Mouse (Mus musculus) intestine, postnatal 0 days (tissue): ENCODE measurements around the gene Grid1. TPM values are rescaled to one million over a fixed set of nuclear protein-coding genes. Genes with fewer than 3 reads are reported as not detected.

Experiments used
- ATAC-seq: fragments of 200-750 bp; cut with Nextera tagmentation; 2 replicates; pipeline ENCODE4 v1.8.0; 2017; ENCODE audit warnings: mild to moderate bottlenecking, moderate TSS enrichment, moderate library complexity
- H3K27ac ChIP-seq: fragments of 300-500 bp; sonication (generic); 2 replicates; pipeline ENCODE4 v1.5.1; 2014; ENCODE audit warnings: mild to moderate bottlenecking, low read depth, low read length, moderate library complexity
- H3K27me3 ChIP-seq: fragments of 300-500 bp; sonication (generic); replicated peaks from 2 replicates; pipeline ENCODE4 v1.6.1; 2014; ENCODE audit warnings: low read length, mixed read lengths; ENCODE audit not compliant: control insufficient read depth, insufficient read depth
- H3K36me3 ChIP-seq: fragments of 300-500 bp; sonication (generic); 2 replicates; pipeline ENCODE4 v1.6.1; 2014; ENCODE audit warnings: mild to moderate bottlenecking, moderate library complexity; ENCODE audit not compliant: control insufficient read depth, insufficient read depth
- H3K4me1 ChIP-seq: fragments of 300-500 bp; sonication (generic); replicated peaks from 2 replicates; pipeline ENCODE4 v1.6.1; 2014; ENCODE audit warnings: antibody characterized with exemption, low read length, mixed read lengths; ENCODE audit not compliant: control insufficient read depth, insufficient read depth
- H3K4me2 ChIP-seq: fragments of 300-500 bp; sonication (generic); replicated peaks from 2 replicates; pipeline ENCODE4 v1.6.1; 2014; ENCODE audit warnings: low read depth, mild to moderate bottlenecking, moderate library complexity
- H3K4me3 ChIP-seq: fragments of 300-500 bp; sonication (generic); 2 replicates; pipeline ENCODE4 v1.5.1; 2014; ENCODE audit warnings: low read depth, low read length
- H3K9ac ChIP-seq: fragments of 300-500 bp; sonication (generic); 2 replicates; pipeline ENCODE4 v1.6.1; 2014; ENCODE audit warnings: mild to moderate bottlenecking, low read depth, low read length
- H3K9me3 ChIP-seq: fragments of 300-500 bp; sonication (generic); 2 replicates; pipeline ENCODE4 v1.6.1; 2016; ENCODE audit warnings: mixed run types; ENCODE audit not compliant: control insufficient read depth
- CTCF ChIP-seq: sonication (generic); IDR thresholded peaks from 2 replicates; pipeline ENCODE4 v1.5.1; 2016; ENCODE audit warnings: low read depth, mild to moderate bottlenecking, control low read depth, antibody characterized with exemption, moderate library complexity
- WGBS: fragments of 180-500 bp; shearing (Covaris S2); extraction: QIAGEN DNeasy Blood & Tissue Kit; methylation state at CpG from one replicate; pipeline ENCODE4 v1.1.7; 2014; 5-methylcytosine and 5-hydroxymethylcytosine counted together
- polyA plus RNA-seq: library from polyadenylated mRNA; unstranded; fragments of >200 nt; fragmentation: Nextera tagmentation; extraction: Ambion mirVana; gene quantifications from 2 replicates; pipeline ENCODE4 v1.2.1, GENCODE M21; 2015

Grid1 gene
- polyA plus RNA-seq, 1 experiment from 2014 or later: 0.12 TPM

DNA sequence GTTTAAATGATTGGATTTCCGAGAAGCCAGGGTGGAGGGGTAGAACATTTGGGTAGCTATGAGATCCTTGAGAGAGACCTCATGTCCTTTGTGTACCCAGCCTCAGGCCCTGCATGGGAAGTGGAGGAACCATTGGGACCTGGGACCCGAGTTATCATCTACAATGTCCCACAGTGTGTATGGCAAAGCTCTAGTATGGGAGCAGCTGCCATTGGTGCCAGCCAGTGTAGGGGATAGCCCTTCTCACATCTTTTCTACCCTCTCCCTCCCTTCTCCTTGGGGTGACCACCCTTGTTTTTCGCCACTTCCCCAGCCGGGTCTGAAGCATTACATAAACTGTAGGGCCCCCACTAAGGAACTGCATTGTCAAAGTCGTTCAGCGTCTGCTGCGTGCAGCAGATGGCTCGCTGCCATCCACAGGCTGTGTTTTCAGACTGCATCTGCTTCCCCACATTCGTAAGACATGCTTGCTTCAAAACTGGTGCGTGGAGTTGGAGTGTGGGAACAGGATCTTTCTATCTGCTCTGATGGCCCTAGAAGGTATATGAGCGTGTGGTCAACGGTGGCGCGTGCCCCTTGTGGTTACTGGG is 124.6 kb downstream of the Grid1 start:
- TF ChIP-seq CTCF: no peak
- H3K4me1 ChIP-seq: no peaks in the 10 kb centered on the region
- ATAC-seq: no peak
- H3K9me3 ChIP-seq: no peaks in the 10 kb centered on the region
- WGBS: 86% methylated on average over 14 of the region's 14 CpGs
- no peak overlapping the region for H3K27ac ChIP-seq
- H3K4me2 ChIP-seq: no peak overlapping the region
- H3K4me3 ChIP-seq: no peak overlapping the region
- no peaks in the 10 kb centered on the region for H3K36me3 ChIP-seq
- no peaks in the 10 kb centered on the region for H3K27me3 ChIP-seq
- H3K9ac ChIP-seq: no peak overlapping the region

DNA sequence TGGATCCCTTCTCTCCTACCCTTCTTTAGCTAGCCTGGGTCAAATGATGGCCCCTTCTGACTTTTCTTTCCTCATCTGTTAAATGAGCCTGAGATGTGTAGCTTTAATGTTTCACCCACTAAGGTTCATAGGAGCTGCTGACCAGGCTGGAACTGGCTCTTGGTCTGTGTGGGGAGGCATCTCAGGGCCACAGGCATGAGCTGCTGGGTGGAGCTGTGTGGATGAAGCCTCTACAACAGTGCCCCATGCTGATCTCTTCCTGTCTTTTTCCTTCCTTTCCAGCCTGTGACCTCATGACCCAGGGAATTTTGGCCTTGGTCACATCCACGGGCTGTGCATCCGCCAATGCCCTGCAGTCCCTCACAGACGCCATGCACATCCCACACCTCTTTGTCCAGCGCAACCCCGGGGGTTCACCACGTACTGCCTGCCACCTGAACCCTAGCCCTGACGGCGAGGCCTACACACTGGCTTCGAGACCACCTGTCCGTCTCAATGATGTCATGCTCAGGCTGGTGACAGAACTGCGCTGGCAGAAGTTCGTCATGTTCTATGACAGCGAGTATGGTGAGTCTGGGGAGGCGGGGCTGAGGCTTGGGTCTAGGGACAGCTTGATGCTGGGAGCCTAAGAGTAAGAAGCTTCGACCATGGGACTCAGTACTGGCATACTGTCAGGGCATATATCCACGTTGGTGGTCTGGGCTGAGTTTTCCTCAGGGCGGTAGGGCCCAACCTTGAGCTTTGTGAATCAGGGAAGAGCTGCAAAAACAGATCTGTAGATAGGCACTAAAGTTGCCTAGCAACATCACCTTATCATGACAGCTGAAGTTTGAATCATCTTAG is 125.8 kb downstream of the Grid1 start:
- ATAC-seq: no peak
- Histone ChIP-seq H3K27me3 (no peaks in the 10 kb centered on the region), H3K9ac (no peak overlapping the region), H3K4me3 (no peak overlapping the region), H3K4me1 (no peaks in the 10 kb centered on the region), H3K36me3 (no peaks in the 10 kb centered on the region), H3K27ac (no peak overlapping the region), H3K9me3 (no peaks in the 10 kb centered on the region), H3K4me2 (no peak overlapping the region)
- WGBS: 86% methylated on average over 17 of the region's 17 CpGs
- no peak for TF ChIP-seq CTCF

DNA sequence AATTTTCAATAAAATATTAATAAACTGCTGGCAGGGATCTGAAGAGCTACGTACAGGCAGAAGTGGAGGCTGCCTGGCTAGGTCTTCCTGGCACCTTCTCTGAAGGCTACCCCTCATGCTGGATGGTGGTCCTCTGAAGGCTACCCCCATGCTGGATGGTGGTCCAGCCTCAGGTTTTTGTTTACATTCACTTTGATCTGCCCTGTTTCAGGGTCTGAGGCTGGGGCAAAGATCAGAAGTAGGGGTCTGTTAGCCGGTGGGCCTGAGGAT is 126.3 kb downstream of the Grid1 start:
- H3K4me3 ChIP-seq: no peak overlapping the region
- H3K36me3 ChIP-seq: no peaks in the 10 kb centered on the region
- no peaks in the 10 kb centered on the region for H3K9me3 ChIP-seq
- 81% methylated on average over 2 of the region's 2 CpGs for WGBS
- H3K27ac ChIP-seq: no peak overlapping the region
- H3K4me1 ChIP-seq: no peaks in the 10 kb centered on the region
- H3K9ac ChIP-seq: no peak overlapping the region
- H3K27me3 ChIP-seq: no peaks in the 10 kb centered on the region
- no peak for ATAC-seq
- no peak overlapping the region for H3K4me2 ChIP-seq
- no peak for TF ChIP-seq CTCF

DNA sequence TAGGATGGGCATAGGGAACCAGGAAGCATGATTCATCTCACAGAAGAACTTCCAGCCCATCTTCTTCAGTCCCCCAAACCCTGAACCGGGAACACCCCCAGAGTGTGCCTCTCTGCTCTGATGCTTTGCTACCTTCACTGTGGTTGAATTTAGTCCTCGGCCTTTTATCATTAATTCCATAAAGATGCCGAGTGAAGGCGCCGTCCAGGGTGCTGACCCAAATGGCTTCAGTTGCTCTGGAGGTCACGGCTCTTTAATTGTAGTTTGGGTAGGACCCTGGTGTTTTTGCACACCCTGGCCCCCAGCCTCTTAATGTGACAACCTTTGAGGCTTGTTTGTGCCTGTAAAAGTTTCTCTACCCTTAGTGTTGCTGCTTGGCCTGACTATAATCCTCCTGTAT is 128.3 kb downstream of the Grid1 start:
- WGBS: 69% methylated on average over 6 of the region's 6 CpGs
- Histone ChIP-seq H3K4me3 (no peak overlapping the region), H3K9ac (no peak overlapping the region), H3K36me3 (no peaks in the 10 kb centered on the region), H3K4me1 (no peaks in the 10 kb centered on the region), H3K27me3 (no peaks in the 10 kb centered on the region), H3K9me3 (no peaks in the 10 kb centered on the region), H3K4me2 (no peak overlapping the region), H3K27ac (no peak overlapping the region)
- ATAC-seq: no peak
- no peak for TF ChIP-seq CTCF

DNA sequence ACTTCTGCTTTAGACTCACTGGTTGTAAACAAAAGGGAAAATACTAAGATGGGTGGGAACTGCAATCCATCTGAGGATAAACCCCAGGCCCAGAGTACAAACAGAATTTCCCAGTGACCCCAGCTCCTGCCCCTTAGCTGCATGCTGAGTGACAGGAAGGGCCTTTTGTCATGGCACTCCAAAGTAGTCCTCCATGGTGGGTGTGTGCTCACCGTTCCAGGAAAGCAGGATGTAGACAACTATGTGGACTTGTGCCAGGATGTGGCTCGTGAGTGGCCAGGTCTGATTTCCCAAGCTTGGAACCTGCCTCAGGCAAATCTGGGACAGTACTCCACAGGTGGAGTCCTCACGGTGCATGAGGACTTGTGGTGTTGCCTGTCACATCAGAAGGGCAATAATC is 132.4 kb downstream of the Grid1 start:
- H3K27me3 ChIP-seq: no peaks in the 10 kb centered on the region
- H3K27ac ChIP-seq: no peak overlapping the region
- H3K4me3 ChIP-seq: no peak overlapping the region
- H3K9me3 ChIP-seq: no peaks in the 10 kb centered on the region
- no peak for ATAC-seq
- no peaks in the 10 kb centered on the region for H3K36me3 ChIP-seq
- 61% methylated on average over 3 of the region's 3 CpGs for WGBS
- no peak overlapping the region for H3K9ac ChIP-seq
- no peak for TF ChIP-seq CTCF
- no peak overlapping the region for H3K4me2 ChIP-seq
- no peaks in the 10 kb centered on the region for H3K4me1 ChIP-seq

DNA sequence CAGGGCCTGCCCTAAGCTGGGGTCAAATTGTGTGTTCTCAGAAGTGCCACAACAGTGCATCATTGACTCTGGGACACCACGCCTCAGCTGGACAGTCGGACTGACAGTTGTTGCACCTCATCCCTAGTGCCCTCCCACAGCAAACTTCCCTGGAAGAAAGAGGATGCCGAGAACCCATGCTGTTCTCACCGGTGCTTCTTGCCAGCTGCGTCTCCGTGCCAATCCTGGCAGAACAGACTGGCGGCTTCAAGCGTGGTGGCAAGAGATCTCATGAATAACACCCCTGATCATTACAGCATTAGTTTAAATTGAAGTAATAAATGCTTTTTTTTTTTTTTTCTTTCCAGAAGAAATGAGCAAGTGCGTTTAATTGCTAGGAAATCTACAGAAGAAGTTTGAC is 133.7 kb downstream of the Grid1 start:
- H3K4me2 ChIP-seq: no peak overlapping the region
- no peak overlapping the region for H3K27ac ChIP-seq
- no peaks in the 10 kb centered on the region for H3K9me3 ChIP-seq
- H3K4me1 ChIP-seq: no peaks in the 10 kb centered on the region
- H3K4me3 ChIP-seq: no peak overlapping the region
- WGBS: 86% methylated on average over 9 of the region's 9 CpGs
- no peaks in the 10 kb centered on the region for H3K36me3 ChIP-seq
- ATAC-seq: no peak
- no peaks in the 10 kb centered on the region for H3K27me3 ChIP-seq
- H3K9ac ChIP-seq: no peak overlapping the region
- TF ChIP-seq CTCF: no peak
